Mouse (Mus musculus): ENCODE data around the gene Clec18a. TPM values are rescaled to one million over a fixed set of nuclear protein-coding genes. Genes with fewer than 3 reads are reported as not detected.
"Not testable (repeated sequence)": the region's sequence is repeated elsewhere in the genome, so short reads cannot be mapped to it uniquely, and the experiment has no call there.

Clec18a gene
- polyA plus RNA-seq, 1 experiment from 2014 or later = 94.7 TPM

DNA sequence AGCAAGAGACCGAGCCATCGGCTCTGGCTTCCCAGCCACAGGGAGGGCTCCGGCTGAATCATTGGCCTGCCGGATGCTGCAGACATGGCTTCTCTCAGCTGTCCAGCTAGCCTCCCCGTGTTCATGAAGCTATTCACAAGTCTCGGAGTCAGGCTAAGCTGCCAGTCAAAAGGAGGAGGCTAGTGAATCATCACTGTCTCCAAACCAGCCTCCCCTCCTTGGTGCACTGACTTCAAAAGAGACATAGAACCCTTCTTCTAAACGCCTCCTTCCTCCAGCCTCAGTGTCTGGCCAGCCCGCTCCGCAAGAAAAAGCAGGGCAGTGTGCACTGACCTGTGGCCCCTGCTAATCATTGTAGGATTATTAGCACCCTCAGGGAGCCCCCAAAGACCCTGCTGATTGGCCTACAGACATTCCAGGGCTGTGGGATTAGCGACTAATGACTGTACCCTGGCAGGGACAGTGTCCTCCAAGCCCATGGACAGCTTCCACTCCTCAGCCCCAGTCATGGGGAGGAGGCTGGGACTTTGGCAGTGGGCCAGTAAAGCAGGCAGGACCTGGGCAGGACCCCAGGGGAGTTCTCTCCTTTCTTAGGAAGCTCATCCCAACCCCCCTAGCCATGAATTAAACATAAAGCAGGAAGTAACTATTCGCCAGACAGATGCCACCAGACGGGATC, 10.5 kb downstream of the Clec18a start:
- Histone ChIP-seq H3K4me3 (ENCODE audit: low read length) (peak overlapping the region; percentile 44), H3K27me3 (ENCODE audit: insufficient read depth, low read length) (no peaks in the 10 kb centered on the region), H3K9ac (replicated peaks; ENCODE audit: low read length) (peak overlapping the region; percentile 67), H3K36me3 (ENCODE audit: insufficient read depth, low read length) (no peaks in the 10 kb centered on the region), H3K27ac (ENCODE audit: low read length) (peak overlapping the region; percentile 94), H3K4me2 (replicated peaks; ENCODE audit: low read depth, low read length) (peak overlapping the region; percentile 56), H3K9me3 (ENCODE audit: low read length) (no peaks in the 10 kb centered on the region), H3K4me1 (ENCODE audit: insufficient read depth, low read length) (peaks cover 29% of the 10 kb centered on the region)
- 35% methylated on average over 12 of the region's 12 CpGs for WGBS
- ATAC-seq (ENCODE audit: low FRiP score, low TSS enrichment) = peak; percentile 90

DNA sequence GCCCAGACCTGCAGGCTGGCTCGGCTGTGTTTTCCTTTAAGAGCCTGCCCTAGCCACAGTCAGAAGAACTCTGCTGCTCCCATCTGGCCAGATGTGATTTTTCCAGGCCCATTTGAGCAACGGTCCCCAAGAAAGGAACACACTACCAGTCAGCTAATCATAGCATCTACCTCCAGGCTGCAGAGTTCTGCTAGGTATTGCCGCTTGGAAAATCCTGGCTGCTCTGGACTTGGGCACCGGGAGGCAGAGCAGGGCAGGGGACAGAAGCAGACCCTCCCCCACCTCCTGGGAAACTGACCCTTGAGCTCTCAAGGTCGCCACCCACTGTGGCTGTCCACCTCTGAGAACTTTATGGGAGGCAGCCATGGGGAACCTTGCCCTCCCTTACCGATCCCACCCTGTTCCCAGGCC, 12.4 kb downstream of the Clec18a start:
- ATAC-seq (ENCODE audit: low FRiP score, low TSS enrichment) = peak; percentile 84
- Histone ChIP-seq H3K4me3 (ENCODE audit: low read length) (peak overlapping the region; percentile 44), H3K36me3 (ENCODE audit: insufficient read depth, low read length) (no peaks in the 10 kb centered on the region), H3K4me1 (ENCODE audit: insufficient read depth, low read length) (peaks cover 29% of the 10 kb centered on the region), H3K9ac (replicated peaks; ENCODE audit: low read length) (peak overlapping the region; percentile 61), H3K27ac (ENCODE audit: low read length) (peak overlapping the region; percentile 94), H3K27me3 (ENCODE audit: insufficient read depth, low read length) (no peaks in the 10 kb centered on the region), H3K4me2 (replicated peaks; ENCODE audit: low read depth, low read length) (peak overlapping the region; percentile 56), H3K9me3 (ENCODE audit: low read length) (no peaks in the 10 kb centered on the region)
- WGBS = 12% methylated on average over 6 of the region's 6 CpGs

GRCm38 (mm10) chr8:111079461-111079860, 12.8 kb downstream of the Clec18a start:
- peaks cover 29% of the 10 kb centered on the region for H3K4me1 ChIP-seq (ENCODE audit: insufficient read depth, low read length)
- H3K4me2 ChIP-seq (replicated peaks; ENCODE audit: low read depth, low read length) = peak overlapping the region; percentile 56
- peak; percentile 60 for ATAC-seq (ENCODE audit: low FRiP score, low TSS enrichment)
- H3K9me3 ChIP-seq (ENCODE audit: low read length) = no peaks in the 10 kb centered on the region
- peak overlapping the region; percentile 44 for H3K4me3 ChIP-seq (ENCODE audit: low read length)
- peak overlapping the region; percentile 61 for H3K9ac ChIP-seq (replicated peaks; ENCODE audit: low read length)
- H3K27me3 ChIP-seq (ENCODE audit: insufficient read depth, low read length) = no peaks in the 10 kb centered on the region
- no peaks in the 10 kb centered on the region for H3K36me3 ChIP-seq (ENCODE audit: insufficient read depth, low read length)
- H3K27ac ChIP-seq (ENCODE audit: low read length) = peak overlapping the region; percentile 94
- 41% methylated on average over 5 of the region's 5 CpGs for WGBS

DNA sequence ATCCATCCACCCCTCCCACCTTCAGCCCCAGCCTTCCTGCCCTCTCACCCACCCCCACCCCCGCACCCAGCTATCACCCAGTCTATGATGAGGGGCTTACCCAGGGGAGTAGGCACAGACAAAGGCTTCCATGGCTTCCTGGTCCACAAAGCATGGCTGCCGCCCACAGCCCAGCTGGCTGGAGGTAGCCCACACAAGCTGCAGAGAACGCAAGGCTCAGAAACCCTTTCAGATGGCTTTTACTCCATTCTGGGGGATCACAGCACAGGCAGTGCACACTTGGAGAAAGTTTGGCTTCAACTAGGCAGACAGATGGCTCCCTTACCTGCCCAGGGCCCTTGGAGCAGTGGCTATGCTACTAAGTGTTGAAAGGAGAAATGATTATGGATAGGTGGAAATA, 16.3 kb downstream of the Clec18a start:
- no peak overlapping the region for H3K4me3 ChIP-seq (ENCODE audit: low read length)
- WGBS = 77% methylated on average over 3 of the region's 3 CpGs
- no peaks in the 10 kb centered on the region for H3K36me3 ChIP-seq (ENCODE audit: insufficient read depth, low read length)
- H3K27ac ChIP-seq (ENCODE audit: low read length) = no peak overlapping the region
- H3K4me1 ChIP-seq (ENCODE audit: insufficient read depth, low read length) = peaks cover 20% of the 10 kb centered on the region
- no peaks in the 10 kb centered on the region for H3K9me3 ChIP-seq (ENCODE audit: low read length)
- no peak overlapping the region for H3K9ac ChIP-seq (replicated peaks; ENCODE audit: low read length)
- no peak for ATAC-seq (ENCODE audit: low FRiP score, low TSS enrichment)
- no peak overlapping the region for H3K4me2 ChIP-seq (replicated peaks; ENCODE audit: low read depth, low read length)
- H3K27me3 ChIP-seq (ENCODE audit: insufficient read depth, low read length) = no peaks in the 10 kb centered on the region

DNA sequence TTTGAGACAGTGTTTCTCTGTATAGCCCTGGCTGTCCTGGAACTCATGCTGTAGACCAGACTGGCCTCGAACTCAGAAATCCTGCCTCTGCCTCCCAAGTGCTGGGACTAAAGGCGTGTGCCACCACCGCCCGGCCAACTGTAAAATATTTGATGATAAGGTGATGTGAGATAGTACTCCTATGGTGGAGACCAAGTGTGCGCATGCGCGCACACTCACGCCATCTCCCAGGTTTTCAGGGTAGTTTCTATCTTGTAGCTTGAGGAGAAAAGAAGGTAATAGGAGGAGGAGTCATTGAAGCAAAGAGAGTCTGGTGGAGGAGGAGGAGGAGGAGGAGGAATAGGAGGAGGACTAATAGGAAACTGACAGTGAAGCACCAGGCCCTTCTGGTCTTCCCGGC, 23.6 kb downstream of the Clec18a start:
- H3K9me3 ChIP-seq (ENCODE audit: low read length); H3K36me3 ChIP-seq (ENCODE audit: insufficient read depth, low read length); H3K4me1 ChIP-seq (ENCODE audit: insufficient read depth, low read length); ATAC-seq (ENCODE audit: low FRiP score, low TSS enrichment); H3K4me2 ChIP-seq (replicated peaks; ENCODE audit: low read depth, low read length); H3K27me3 ChIP-seq (ENCODE audit: insufficient read depth, low read length); H3K9ac ChIP-seq (replicated peaks; ENCODE audit: low read length); H3K4me3 ChIP-seq (ENCODE audit: low read length); H3K27ac ChIP-seq (ENCODE audit: low read length): not testable (repeated sequence)
- 89% methylated on average over 9 of the region's 9 CpGs for WGBS

GRCm38 (mm10) chr8:111067439-111067838, 24.8 kb downstream of the Clec18a start:
- ATAC-seq (ENCODE audit: low FRiP score, low TSS enrichment) = no peak
- no peaks in the 10 kb centered on the region for H3K36me3 ChIP-seq (ENCODE audit: insufficient read depth, low read length)
- H3K9ac ChIP-seq (replicated peaks; ENCODE audit: low read length) = no peak overlapping the region
- H3K9me3 ChIP-seq (ENCODE audit: low read length) = no peaks in the 10 kb centered on the region
- no peak overlapping the region for H3K4me3 ChIP-seq (ENCODE audit: low read length)
- H3K27me3 ChIP-seq (ENCODE audit: insufficient read depth, low read length) = no peaks in the 10 kb centered on the region
- no peak overlapping the region for H3K27ac ChIP-seq (ENCODE audit: low read length)
- WGBS = 29% methylated on average over 10 of the region's 10 CpGs
- no peak overlapping the region for H3K4me2 ChIP-seq (replicated peaks; ENCODE audit: low read depth, low read length)
- H3K4me1 ChIP-seq (ENCODE audit: insufficient read depth, low read length) = no peaks in the 10 kb centered on the region

- no peak overlapping the region for H3K27ac ChIP-seq (ENCODE audit: low read length)
- no peak overlapping the region for H3K4me2 ChIP-seq (replicated peaks; ENCODE audit: low read depth, low read length)
- H3K27me3 ChIP-seq (ENCODE audit: insufficient read depth, low read length) = no peaks in the 10 kb centered on the region
- no peak for ATAC-seq (ENCODE audit: low FRiP score, low TSS enrichment)
- no peaks in the 10 kb centered on the region for H3K9me3 ChIP-seq (ENCODE audit: low read length)
- no peak overlapping the region for H3K9ac ChIP-seq (replicated peaks; ENCODE audit: low read length)
- H3K36me3 ChIP-seq (ENCODE audit: insufficient read depth, low read length) = no peaks in the 10 kb centered on the region
- WGBS = 64% methylated on average over 4 of the region's 4 CpGs
- no peak overlapping the region for H3K4me3 ChIP-seq (ENCODE audit: low read length)
- H3K4me1 ChIP-seq (ENCODE audit: insufficient read depth, low read length) = peaks cover 3% of the 10 kb centered on the region
These were observed 25.9 kb downstream of the Clec18a start for GRCm38 (mm10) chr8:111066308-111066707.

DNA sequence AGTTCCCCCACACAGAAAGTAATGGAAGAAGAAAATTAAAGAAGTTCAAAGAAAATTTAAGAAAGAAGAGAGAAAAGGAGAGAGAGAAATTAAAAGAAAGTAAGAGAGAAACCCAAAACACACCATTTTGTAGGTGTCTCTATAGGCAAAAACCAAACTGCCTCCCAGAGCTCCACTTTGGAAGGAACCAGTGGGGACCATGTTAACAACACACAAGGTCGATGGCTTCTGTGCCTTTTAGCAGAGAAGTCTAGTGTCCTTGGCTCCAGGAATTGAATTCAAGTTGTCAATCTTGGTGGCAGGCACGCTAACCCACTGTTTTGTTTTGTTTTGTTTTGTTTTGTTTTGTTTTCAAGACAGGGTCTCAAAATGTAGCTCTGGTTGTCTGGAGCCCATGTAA, 29.3 kb downstream of the Clec18a start:
- Histone ChIP-seq H3K27me3 (ENCODE audit: insufficient read depth, low read length) (no peaks in the 10 kb centered on the region), H3K4me3 (ENCODE audit: low read length) (peak overlapping the region; percentile 72), H3K4me1 (ENCODE audit: insufficient read depth, low read length) (peaks cover 14% of the 10 kb centered on the region), H3K4me2 (replicated peaks; ENCODE audit: low read depth, low read length) (peak overlapping the region; percentile 65), H3K36me3 (ENCODE audit: insufficient read depth, low read length) (no peaks in the 10 kb centered on the region), H3K27ac (ENCODE audit: low read length) (no peak overlapping the region; the same call in 1 of the 2 replicates), H3K9ac (replicated peaks; ENCODE audit: low read length) (no peak overlapping the region), H3K9me3 (ENCODE audit: low read length) (no peaks in the 10 kb centered on the region)
- ATAC-seq (ENCODE audit: low FRiP score, low TSS enrichment) = no peak
- 46% methylated on average over 2 of the region's 2 CpGs for WGBS

GRCm38 (mm10) chr8:111062072-111062757, 30.0 kb downstream of the Clec18a start:
- WGBS = 1% methylated on average over 27 of the region's 27 CpGs
- no peaks in the 10 kb centered on the region for H3K9me3 ChIP-seq (ENCODE audit: low read length)
- H3K27ac ChIP-seq (ENCODE audit: low read length) = peak overlapping the region; percentile 52

GRCm38 (mm10) chr8:111061688-111062071, 30.5 kb downstream of the Clec18a start:
- peak; percentile 2; the same call in 1 of the 2 replicates for ATAC-seq (ENCODE audit: low FRiP score, low TSS enrichment)
- H3K4me2 ChIP-seq (replicated peaks; ENCODE audit: low read depth, low read length) = peak overlapping the region; percentile 65
- WGBS = 1% methylated on average over 14 of the region's 14 CpGs
- H3K4me3 ChIP-seq (ENCODE audit: low read length) = peak overlapping the region; percentile 72
- no peaks in the 10 kb centered on the region for H3K36me3 ChIP-seq (ENCODE audit: insufficient read depth, low read length)
- H3K9ac ChIP-seq (replicated peaks; ENCODE audit: low read length) = peak overlapping the region; percentile 71
- H3K4me1 ChIP-seq (ENCODE audit: insufficient read depth, low read length) = peaks cover 23% of the 10 kb centered on the region
- no peaks in the 10 kb centered on the region for H3K27me3 ChIP-seq (ENCODE audit: insufficient read depth, low read length)
- H3K27ac ChIP-seq (ENCODE audit: low read length) = peak overlapping the region; percentile 52
- H3K9me3 ChIP-seq (ENCODE audit: low read length) = no peaks in the 10 kb centered on the region

More at GRCm38 (mm10) chr8:111062072-111062757, 30.0 kb downstream of the Clec18a start:
- H3K36me3 ChIP-seq (ENCODE audit: insufficient read depth, low read length) = no peaks in the 10 kb centered on the region
- ATAC-seq (ENCODE audit: low FRiP score, low TSS enrichment) = peak; percentile 80
- H3K27me3 ChIP-seq (ENCODE audit: insufficient read depth, low read length) = no peaks in the 10 kb centered on the region
- H3K4me2 ChIP-seq (replicated peaks; ENCODE audit: low read depth, low read length) = peak overlapping the region; percentile 65
- peak overlapping the region; percentile 71 for H3K9ac ChIP-seq (replicated peaks; ENCODE audit: low read length)
- peaks cover 20% of the 10 kb centered on the region for H3K4me1 ChIP-seq (ENCODE audit: insufficient read depth, low read length)
- peak overlapping the region; percentile 72 for H3K4me3 ChIP-seq (ENCODE audit: low read length)

Measured in kidney, embryonic 16.5 days (tissue).